Mouse (Mus musculus): Measurements from ENCODE around the gene Gm3739. TPM values are rescaled to one million over a fixed set of nuclear protein-coding genes. Genes with fewer than 3 reads are reported as not detected.
"Not testable (repeated sequence)": the region's sequence is repeated elsewhere in the genome, so short reads cannot be mapped to it uniquely, and the experiment has no call there.

The Gm3739 gene
- total RNA-seq (2021) = under 1 TPM; 0.49 to 0.52 TPM

GRCm38 (mm10) chr14:7314661-7315060, at the start of gene Gm3739:
Gene Gm3739, minus strand, starts transcription at chr14:7315049.
- peak; percentile 1 to 9 for DNase-seq (ENCODE audit: extremely low spot score in 1 of 2, low spot score in 1 of 2)

GRCm38 (mm10) chr14:7332295-7332694, 17.4 kb upstream of the Gm3739 start, which contains the start of gene Gm5797:
Gene Gm5797, minus strand, starts transcription at chr14:7332395.
- not testable (repeated sequence) for DNase-seq (ENCODE audit: extremely low spot score in 1 of 2, low spot score in 1 of 2)

- DNase-seq (ENCODE audit: extremely low spot score in 1 of 2, low spot score in 1 of 2) = peak; percentile 5 to 6
These were observed 244 bp upstream of the Gm3739 start for GRCm38 (mm10) chr14:7315093-7315492.

GRCm38 (mm10) chr14:7264614-7265013, 50.2 kb downstream of the Gm3739 start, which contains the start of gene Gm3727:
Gene Gm3727, minus strand, starts transcription at chr14:7264714.
- DNase-seq (ENCODE audit: extremely low spot score in 1 of 2, low spot score in 1 of 2) = not testable (repeated sequence)

Other genes starting within 250 kb of the Gm3739 start
- gene Gm3696, start 214.4 kb downstream of the Gm3739 start, total RNA-seq (2021) = 1 to 10 TPM; 2.0 to 4.4 TPM
- not detected for gene Gm6676, start 189.6 kb downstream of the Gm3739 start, total RNA-seq (2021)
- gene Gm3512, start 140.5 kb downstream of the Gm3739 start, total RNA-seq (2021) = 1 to 10 TPM; 1.3 to 1.6 TPM
- gene Gm16434, start 120.5 kb downstream of the Gm3739 start, total RNA-seq (2021) = not detected
- not detected for gene Gm3727, start 50.3 kb downstream of the Gm3739 start, total RNA-seq (2021)
- not detected for gene Gm5797, start 17.3 kb upstream of the Gm3739 start, total RNA-seq (2021)
- not detected for gene Gm8374, start 50.1 kb upstream of the Gm3739 start, total RNA-seq (2021)
- not detected for gene Gm3755, start 135.9 kb upstream of the Gm3739 start, total RNA-seq (2021)
- not detected for gene Gm3752, start 168.7 kb upstream of the Gm3739 start, total RNA-seq (2021)